Mouse (Mus musculus) embryo, embryonic 10.5 days (tissue): ENCODE data around the gene Gpr87.

Source experiments
- DNase-seq: peaks from one replicate; pipeline ENCODE4 v3.0.0-alpha.2; 2015; ENCODE audit warnings: low spot score

Gene Gpr87

DNA sequence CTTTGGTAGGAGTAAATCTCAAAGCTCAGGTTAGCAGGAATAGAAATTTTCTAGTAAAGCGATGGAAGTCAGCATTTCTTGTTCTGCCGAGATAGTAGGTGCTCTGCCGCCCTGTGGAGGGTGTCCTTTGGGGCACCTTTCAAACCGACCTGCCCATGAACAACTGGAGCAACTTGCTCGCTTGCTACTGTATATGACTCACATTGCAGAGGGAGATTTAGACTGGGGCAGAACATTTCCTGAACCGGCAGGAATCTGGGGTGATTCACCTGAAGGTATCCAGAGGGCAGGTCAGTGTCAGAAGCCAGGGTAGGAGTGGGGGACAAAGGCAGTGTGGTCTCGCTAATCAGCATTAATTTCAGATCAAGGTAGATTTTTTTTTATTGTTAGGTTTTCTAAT, at the start of gene Gpr87:
Gene Gpr87 (minus strand): TSS at position 167 of the 400 bp plus-strand sequence.
- no peak for DNase-seq

DNA sequence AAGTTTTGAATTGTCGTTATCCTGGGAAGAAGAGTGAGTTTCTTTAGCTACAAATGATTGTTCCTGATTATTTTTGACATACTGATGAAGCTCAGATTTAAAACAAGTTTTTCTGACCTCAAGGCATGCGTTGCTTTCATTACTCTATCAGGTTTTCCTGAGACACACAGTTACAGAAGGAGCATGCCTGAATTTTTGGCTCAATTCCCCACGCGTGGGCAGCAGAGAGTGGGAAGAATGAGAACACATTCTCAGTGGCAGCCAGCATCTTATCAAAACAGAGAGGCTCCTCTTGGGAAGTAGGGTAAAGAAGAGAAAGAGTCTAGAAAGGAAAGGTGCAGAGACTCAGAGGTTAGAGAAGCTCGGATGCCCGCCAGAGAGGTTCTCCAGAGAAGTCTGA, 48.5 kb upstream of the Gpr87 start:
- no peak for DNase-seq

GRCm38 (mm10) chr3:59234878-59235277, 40.0 kb upstream of the Gpr87 start:
- DNase-seq: no peak

GRCm38 (mm10) chr3:59230912-59231311, 36.0 kb upstream of the Gpr87 start:
- no peak for DNase-seq

DNA sequence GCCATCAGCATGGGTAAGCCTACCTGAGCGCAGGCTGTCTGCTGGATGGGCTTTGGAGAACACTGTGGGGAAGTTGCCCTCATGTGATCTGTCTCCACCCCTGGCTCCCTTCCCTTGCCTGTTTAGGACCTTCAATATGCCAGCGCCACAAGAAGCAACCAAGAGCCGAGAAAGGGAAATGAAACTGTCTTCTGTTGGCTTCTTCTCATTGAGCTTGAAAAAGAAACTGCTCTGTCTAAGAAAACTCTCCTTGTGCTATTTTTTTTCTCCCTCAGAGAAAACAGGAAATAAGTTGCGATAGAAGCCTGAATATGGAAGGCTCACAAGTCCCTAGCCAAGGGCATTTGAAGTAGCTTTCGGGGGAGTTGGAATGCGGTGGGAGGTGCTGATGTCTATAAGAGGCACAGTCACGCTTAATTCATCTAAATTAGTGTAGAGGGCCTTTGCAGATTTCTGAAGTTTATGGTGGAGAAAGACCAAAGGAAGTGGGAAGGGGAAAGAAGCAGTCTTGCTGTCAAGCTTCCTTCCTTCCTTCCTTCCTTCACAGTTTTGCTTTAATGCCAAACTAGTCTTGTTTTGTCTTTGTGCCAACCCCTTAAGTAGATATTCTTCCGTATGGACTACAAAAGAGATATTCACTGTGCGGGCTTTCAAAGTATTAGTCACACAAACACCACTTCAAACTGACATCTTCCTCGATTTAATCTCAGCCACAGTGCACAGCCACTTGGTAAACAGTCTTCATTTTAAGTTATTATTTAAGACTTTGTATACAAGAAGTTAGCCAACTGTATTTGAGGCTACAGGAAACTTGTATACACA, 34.0 kb upstream of the Gpr87 start:
- peak; percentile 38 for DNase-seq

DNA sequence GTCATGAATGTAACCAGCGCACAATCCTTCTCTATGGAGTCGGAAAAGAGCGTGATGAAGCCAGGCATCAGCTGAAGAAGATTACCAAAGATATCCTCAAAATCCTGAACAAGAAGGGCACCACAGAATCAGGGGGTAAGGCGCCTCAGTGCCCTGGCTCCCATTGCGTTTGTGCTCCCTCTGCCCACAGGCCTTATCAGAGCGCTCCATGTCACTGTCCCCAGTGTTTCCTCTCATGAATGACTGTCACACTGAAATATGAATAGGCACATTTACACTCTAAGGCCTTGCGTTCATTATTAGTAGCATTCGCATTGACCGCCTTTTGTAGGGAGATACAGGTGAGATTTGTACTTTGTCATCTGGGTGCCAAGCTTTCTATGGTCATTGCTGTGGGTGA, 32.8 kb upstream of the Gpr87 start:
- DNase-seq: no peak

GRCm38 (mm10) chr3:59225411-59225810, 30.5 kb upstream of the Gpr87 start:
- DNase-seq: no peak

GRCm38 (mm10) chr3:59222303-59222702, 27.4 kb upstream of the Gpr87 start:
- no peak for DNase-seq

GRCm38 (mm10) chr3:59219326-59219725, 24.4 kb upstream of the Gpr87 start:
- no peak for DNase-seq

- DNase-seq: no peak
Observed at GRCm38 (mm10) chr3:59217211-59217610, 22.3 kb upstream of the Gpr87 start.

DNA sequence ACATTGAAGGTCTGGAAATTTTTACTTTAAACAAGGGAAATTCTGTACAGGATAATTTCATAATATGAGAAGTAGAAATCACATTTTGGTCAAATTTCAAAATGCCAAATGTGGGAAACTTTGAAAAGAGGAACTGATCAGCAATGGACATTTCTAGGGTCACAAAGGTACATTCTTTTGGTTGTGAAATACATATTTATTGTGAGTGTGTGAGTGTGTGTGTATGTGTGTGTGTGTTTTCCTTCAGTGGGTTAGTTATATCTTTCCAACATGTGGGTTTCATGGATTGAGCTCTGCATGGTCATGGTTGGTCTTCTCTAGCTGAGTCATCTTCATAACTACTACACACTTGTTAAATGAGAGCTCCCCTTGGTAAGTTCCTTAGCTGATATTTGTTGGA, 17.5 kb upstream of the Gpr87 start:
- DNase-seq: no peak

DNA sequence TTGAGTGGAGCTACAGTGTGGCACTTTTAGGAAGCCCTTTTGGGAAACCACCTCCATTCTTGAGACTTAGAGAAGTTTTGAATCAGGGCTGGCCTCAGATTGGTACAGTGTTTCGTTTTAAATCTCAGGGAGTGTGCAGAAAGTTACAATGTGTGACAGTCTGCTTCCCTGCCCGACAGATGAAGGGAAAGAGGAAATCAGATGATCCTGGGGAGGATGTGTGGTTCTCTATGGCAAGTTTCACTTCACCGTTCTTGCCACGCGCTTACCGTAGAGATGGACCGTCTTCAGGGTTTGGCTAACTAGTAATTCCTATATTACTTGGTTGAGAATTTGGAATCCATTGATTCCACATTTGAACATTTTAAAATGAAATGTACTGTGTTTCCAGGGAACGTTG, 16.9 kb upstream of the Gpr87 start:
- no peak for DNase-seq

DNA sequence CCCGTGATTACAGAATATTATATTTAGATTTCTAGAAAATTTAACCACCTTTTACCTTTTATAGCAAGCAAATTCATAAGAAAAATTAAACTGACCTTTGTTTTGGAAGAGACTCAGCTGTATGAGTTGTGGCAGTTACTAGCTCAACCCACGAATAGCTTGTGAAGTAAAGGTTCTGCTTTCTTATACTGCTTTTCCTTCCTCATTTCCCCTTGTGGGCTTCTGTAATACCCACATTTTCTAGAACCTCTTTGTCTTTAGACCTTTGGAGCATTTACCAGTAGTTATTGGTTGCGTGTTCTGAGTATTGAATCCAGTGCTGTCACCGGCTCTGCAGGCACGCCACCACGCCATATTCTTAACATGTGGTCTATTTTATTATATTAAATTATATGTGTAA, 15.8 kb upstream of the Gpr87 start, which contains the start of gene P2ry13:
Gene P2ry13 (minus strand): TSS at position 156 of the 400 bp plus-strand sequence.
- no peak for DNase-seq

DNA sequence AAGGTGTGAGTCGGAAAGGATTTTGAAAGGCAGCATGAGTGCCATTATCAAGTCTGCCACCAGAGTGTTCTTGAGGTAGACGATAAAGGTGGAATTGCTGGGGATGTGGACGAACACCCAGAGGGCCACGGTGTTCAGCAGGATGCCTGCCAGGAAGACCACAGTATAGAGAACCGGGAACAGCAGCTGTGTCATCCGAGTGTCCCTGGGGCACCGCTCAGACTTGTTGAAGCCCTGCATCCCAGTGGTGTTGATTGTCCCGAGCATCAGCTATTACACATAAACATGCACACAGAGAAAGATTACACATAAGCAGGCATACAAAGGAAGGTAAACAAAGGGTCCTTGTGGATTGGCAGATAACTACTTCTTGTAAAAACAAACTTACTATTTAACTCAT, 15.2 kb upstream of the Gpr87 start:
- DNase-seq: no peak

DNA sequence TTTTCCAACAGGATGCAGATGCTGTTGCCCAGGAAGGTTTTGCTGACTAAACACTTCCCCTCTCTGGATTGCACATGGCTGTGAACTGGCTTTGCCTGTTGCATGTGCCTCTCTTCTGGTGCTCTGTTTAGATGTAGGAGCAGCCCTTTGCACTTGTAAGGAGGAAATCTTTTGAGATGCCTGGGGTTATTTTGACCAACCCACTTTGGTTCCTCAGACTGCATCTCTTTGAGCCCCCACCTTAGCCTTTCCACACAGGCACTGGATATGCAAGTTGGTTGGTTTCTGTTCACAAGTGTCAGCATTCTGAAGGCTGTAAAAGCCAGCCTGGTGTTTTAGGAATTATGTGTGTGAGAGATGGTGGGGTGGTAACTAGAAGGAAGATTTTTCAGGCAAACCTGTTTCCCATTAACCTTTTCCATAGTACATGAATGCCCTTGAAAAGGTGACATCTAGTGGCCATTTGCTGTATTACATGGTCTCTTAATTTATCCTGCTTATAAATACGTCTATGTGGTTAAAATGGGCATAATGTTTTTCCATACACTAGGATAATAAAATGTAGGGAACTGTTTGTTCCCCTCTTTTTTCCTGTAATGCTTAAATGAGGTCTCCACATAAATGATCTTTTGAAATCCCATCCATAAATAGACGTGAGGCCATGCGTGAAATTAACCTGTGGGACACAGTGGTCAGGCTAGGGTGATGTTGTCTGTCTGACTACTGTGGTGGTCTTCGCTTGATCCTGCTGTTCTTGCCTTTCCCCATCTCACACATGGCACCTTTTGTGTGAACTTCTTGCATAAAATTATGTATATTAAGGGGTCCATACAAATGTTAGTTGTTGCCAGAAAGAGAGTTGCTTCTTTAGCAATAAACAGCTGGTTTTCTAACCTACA, 14.0 kb upstream of the Gpr87 start:
- peak; percentile 91 for DNase-seq

- DNase-seq: no peak
Observed at GRCm38 (mm10) chr3:59205941-59206340, 11.0 kb upstream of the Gpr87 start.

- no peak for DNase-seq
Observed at GRCm38 (mm10) chr3:59204719-59205503, 10.0 kb upstream of the Gpr87 start.

- DNase-seq: no peak
Observed at GRCm38 (mm10) chr3:59203802-59204520, 9.1 kb upstream of the Gpr87 start.

- no peak for DNase-seq
Observed at GRCm38 (mm10) chr3:59197329-59197948, 2.5 kb upstream of the Gpr87 start.

- DNase-seq: no peak
Observed at GRCm38 (mm10) chr3:59194099-59194498, 805 bp downstream of the Gpr87 start.

DNA sequence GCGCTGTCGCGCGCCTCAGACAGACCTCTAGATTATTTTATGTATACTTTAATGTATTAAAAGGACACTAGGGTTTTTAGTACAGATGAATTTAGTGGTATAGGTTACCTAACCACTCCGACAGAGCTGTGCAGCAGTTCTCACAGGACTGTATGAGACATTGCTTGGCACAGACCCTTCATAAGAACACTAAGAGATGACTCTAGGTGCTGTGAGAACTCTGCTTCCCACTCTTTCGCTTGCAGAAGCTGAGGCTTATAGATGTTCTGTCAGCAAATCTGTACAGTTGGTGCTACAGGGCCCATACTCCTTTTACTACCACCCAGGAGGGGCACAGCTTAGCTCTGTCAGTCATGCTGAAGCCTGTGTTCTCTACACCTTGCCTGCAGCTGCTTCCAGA, 3.2 kb downstream of the Gpr87 start:
- no peak for DNase-seq
